Mouse (Mus musculus) adrenal gland (tissue): ENCODE measurements at regions not wholly inside any gene's neighbourhood (a gene's known extent, or its start where the extent isn't known, plus 50 kb on each side); places are given as distances from the start of the nearest gene placed in this dataset.

Experiments
- intact Hi-C: fragments of 180-260 bp; cut with DNase I; formaldehyde crosslinking; loops from one replicate; pipeline ENCODE4 v1.15.1; 2025

DNA sequence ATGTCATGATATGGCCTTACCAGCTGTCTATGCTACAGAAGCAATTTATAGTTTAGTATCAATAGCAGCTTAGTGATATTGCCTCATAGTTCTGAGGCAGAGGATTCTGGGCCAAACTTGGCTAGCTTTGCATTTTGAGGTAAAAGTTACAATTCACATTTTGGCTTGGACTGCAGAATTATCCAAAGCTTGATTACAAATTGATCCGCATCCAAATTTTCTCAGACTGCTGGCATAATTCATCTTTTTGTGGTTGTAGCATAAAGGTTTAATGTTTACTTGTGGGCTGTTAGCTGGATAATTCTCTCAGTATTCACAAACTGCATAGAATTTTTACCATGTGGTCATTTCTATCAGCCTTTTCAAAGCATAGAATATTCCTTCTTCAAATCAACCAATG, 589.9 kb upstream of the Pdcd1 start:
- intact Hi-C loops = loop anchor here (10.0 kb wide), 1 partner anchor 493 kb away; no protein-coding TSS in a partner anchor

DNA sequence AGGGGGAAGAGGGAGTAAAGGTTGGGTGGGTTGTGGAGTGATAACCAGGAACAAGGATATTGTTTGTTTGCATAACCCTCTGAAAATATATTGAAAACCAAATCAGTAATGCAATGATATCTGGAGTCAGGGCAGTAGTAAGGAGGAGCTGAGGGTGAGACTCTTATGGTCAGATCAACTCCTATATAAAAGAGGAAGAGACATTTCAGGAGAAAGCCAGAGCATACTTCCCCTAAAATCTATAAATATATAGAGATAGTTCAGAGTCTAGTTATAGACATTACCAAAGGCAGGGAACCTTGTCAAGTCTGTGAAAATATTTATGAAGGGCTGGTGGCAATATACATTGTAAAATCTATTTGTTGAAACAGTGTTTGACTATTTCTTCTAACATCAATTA, 605.9 kb upstream of the Pdcd1 start:
- intact Hi-C loops = no loop called here

DNA sequence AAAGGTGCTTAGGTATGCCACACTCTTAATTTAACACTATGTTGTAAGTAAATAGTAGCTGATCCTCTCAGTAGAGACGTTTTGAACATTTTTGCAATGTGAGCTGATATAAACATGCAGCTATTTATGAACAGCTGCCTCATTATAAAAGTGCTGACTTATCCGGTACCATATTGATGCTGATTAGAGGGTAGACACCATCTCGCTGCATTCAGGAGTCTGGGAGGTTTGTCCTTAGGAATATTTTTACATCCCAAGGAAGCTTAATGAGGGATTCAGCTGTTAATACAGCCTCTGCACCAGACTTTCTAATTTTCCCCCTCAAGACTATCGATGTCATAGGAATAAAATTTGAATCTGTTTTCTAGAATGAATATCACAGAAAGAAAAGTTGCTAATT, 619.3 kb upstream of the Pdcd1 start:
- intact Hi-C loops = no loop called here

DNA sequence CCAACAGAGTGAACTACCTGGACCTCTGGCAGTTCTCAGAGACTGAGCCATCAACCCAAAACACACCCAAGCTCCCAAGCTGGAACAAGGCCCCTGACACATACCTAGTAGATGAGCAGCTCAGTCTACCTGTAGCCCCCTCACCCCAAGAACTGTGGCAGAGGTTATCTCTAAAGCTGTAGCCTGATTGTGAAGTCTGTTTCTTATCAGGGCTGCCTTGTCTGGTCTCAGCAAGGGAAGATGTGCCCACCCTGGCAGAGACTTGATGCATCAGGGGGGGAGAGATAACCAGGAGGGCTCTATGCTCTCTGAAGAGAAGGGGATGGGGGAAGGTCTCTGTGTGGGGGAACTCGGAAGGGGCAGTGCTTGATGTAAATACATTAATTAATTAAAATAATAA, 612.9 kb upstream of the Fam174a start:
- intact Hi-C loops = no loop called here

DNA sequence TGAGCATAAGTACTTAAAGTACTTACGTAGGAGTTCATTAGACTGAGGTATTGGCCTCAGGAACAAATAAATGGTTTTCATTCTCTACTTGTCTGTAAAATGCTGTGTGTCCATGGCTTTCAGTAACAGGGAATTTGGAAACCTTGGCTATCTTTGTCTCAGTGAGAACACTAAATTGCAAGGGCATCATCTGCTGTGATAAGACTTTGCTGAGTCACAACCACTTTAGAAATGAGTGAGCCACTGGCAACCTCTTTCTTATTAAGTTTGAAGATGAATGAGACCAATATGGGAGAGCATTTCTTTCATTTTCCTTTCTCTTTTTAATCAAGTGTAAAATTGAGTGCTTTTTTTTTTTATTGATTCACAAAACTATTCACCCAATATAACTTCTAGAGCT, 611.7 kb upstream of the Fam174a start:
- intact Hi-C loops = no loop called here

DNA sequence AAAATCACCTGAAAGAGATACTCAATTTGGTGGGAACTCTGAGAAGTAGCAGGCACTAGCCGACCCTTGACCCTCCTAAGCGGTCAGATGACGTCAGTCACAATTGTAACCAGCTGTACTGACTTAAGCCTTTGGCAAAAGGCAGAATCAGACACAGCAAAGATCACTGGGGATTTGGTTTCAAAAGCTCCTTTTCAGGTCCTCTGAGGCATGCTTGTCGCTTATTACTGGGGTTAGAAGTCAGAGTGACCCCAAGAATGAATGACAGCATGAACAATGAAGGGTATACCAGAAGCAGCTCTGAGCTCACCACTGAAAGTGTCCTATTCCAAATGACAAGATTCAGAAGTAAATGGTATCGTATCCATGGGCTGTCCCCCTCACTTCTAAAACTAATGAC, 600.6 kb upstream of the Fam174a start:
- intact Hi-C loops = no loop called here

DNA sequence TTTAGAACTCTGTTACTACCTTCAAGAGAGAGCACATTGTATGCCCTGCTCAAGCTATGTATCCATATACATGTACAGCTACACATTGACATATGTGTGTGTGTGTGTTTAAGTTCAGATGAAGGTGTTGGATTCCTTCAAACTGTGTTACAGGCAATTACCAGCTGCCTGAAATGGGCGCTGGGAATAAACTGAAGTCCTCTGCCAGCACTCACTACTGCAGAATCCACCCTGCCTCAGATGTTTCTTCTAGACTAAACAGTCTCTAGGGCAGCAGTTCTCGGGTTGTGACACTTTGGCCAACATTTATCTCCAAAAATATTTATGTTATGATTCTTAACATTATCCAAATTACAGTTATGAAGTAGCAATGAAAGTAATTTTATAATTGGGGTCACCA, 595.7 kb upstream of the Fam174a start:
- intact Hi-C loops = no loop called here

DNA sequence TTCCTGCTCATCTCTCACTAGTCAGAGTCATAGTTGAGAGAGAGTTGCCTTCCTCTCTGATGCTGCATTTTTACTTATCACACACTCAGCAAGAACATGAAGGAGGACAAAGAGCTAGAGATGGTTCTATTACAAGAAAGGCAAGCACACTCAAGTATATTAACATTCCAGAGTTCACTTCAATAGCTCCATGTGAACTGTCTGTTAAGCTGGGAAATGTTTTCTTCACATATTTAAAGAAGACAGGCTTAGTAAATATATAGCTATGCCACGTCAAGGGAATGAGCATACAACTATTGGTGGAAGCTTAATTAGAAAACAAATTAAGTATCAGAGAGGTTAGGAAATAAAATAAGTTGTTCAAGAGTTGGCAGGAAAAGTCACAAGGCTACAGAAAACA, 559.9 kb upstream of the Fam174a start:
- intact Hi-C loops = no loop called here

DNA sequence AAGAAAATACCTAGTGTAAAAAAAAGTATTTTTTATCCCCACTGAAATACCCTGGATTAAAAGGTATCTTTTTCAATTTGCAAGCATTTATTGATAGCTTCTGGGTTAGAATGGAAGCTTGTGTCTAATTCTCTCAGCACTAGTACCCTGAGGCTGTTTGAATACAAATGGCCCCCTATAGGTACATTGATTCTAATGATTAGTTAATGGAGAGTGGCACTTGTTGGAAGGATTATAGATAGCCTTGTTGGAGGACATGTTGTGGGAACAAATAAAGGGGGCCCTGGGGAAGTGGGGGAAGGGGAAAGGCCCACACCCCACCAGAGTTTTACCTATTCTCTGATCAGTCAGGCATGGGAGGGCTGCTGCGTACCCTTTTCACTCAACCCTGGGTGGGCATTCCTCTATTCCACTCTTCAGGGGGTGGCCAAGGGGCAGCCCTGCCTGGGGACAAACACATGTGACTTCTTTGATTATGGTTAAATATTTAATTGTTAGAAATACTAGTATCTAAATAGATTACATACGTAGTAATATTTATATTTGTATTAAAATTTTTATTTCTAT, 524.3 kb upstream of the Fam174a start:
- intact Hi-C loops = no loop called here

DNA sequence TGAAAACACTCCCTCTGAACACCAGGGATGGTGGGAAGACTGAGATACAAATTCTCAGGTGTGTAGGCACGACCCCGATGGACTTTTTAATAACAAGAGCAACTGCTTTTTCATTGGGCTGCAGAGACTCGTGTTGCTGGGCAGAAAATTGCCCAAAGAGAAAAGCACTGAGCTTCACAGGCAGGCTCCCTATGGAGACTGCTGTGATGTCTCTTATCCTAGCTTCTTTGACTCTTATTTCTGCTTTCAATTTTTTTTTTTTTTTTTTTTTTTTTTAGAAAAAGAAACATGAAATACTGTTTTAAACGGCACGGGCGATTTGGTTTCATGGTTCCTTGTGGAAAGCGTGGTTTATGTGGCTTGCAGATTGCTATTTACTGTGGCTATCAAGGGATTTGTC, 522.8 kb upstream of the Fam174a start:
- intact Hi-C loops = no loop called here

DNA sequence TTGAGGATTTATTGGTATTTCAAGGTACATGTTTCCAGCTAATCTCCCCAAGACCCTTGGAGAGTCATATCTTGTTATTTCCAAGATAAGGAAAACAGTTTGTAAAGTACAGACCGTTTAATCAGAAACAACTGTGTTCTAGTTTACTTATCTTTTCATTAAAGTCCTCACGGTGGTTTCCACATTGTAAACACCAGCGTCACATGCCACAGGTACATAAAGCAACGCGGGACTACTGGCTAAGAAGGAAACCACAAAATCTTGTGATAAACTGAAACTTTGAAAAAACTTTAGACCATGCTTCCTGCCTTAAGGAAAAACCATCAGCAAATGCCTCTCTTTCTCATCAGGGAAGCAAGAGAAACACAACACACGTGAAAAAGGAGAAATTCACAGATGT, 522.4 kb upstream of the Fam174a start:
- intact Hi-C loops = no loop called here

DNA sequence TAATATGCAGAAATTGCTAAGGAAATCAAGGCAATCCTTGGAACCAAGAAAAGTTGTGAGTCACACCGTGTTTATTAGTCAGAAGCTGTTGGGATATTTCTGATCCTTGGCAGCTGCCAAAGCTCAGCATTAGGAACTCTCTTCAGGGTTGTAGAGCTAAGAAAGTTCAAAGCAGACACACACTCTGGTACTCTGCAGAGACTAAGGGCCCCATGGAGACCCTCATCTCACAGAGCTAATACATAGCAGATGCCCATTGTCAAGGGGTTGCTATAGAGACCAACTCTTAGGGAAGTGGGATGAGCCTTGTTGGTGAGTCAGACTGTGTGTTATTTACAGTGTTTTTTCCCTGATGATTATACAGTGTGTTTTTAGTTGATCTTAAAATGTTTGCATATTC, 517.4 kb upstream of the Fam174a start:
- intact Hi-C loops = no loop called here

DNA sequence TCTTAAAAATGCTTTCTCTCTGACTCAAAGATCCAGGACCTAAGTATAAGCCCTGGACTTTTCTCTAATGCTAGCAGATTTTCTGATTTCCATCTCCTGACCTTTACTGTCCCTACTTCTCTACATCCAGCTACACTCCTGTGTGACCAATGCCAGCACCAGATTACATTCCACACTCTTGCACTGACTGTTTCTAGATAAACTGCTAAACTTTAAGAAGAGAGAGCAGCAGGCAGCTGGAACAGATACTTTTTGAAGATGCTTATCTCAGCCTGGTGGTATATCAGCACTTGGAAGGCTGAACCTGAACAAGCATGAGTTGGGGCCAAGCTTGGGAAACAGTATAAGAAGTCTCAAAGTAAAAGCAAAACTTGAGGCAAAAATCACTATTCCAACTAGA, 509.7 kb upstream of the Fam174a start:
- intact Hi-C loops = no loop called here

DNA sequence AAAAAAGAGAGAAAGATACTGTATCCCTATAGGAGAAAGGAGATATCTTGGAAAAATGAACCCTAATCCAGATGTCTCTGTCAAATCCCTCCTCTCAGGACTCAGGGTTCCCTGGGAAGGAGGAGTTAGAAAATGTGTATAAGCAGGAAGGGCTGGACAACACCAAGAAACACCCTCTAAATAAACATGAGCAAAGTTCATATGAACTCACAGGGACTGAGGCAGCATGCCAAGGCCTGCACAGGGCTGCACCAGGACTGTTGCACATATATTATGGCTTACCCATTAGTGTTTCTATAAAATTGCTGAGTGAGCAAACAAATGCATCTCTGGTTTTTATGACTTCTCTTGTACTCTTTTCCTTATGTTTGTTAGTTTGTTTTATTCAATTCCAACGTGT, 508.5 kb upstream of the Fam174a start:
- intact Hi-C loops = no loop called here

DNA sequence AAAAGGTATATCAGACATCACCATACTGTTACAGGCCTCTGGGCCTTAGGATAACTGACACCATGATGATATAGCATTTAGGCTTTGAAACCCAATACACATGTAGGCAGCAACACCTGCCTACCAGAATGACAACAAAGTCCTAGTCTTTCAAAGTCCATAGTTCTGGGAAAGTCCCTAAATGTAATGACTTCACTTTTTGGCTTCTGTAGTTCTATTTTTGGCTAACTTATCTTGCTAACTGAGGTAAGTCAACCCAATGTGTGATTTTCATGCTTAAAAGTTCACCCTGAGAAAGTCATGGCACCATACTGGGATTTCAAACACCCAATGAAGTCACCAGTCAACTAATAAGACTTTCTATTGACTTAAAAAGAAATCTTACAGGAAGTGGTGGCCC, 485.8 kb upstream of the Fam174a start:
- intact Hi-C loops = no loop called here

DNA sequence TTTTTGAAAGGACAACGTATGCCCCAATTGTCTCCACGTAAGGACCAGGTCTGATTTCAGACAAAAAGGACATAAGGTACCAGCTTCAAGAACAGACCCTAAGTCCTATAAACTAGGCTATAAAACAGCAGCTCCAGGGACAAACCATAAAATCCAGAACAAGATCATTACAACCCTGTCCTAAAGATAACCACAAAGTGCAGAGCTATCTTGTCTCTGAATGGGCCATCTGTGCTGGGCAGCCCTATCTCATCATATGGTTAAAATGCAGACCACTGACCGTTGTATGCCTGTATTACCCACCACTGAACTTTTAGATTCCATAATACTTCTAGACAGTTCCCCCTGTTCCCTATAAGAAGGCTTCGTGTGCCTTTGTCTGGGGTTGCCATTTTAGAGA, 477.4 kb upstream of the Fam174a start:
- intact Hi-C loops = no loop called here

DNA sequence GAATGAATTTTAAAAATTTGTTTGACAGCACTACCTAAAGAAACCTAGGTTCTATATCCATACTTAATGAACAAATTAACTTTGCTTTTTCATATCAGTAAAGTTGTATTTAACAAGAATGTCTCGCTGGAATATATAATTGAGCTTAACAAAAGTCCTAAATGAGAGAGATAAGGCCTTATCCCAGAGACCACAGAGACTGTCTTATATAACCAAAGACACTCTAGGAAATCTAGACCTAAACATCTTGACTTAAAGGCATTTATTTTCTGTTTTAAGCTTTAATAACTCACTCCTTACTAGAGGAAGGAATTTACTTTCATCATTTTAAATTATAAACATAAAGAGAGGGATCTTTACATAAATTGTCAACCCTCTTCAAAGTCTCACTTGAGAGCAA, 461.9 kb upstream of the Fam174a start:
- intact Hi-C loops = no loop called here

DNA sequence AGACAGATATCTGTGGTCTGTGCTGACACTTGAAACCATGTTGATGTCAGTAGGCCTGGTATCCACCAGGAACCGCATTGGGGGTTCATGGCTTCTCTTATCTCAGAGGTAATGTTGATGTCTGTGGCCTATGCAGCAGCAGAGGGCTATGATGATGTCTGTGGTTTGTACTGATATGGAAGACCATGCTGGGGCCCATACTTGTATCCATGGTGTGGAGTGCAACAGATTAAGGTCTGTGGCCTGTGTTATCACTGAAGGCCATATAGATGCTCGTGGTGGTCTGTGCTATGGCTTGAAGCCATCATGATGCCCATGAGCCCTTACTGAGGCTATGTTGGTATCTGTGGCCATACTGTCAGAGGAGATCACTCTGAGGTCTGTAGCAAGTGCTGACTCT, 455.0 kb upstream of the Fam174a start:
- intact Hi-C loops = no loop called here

DNA sequence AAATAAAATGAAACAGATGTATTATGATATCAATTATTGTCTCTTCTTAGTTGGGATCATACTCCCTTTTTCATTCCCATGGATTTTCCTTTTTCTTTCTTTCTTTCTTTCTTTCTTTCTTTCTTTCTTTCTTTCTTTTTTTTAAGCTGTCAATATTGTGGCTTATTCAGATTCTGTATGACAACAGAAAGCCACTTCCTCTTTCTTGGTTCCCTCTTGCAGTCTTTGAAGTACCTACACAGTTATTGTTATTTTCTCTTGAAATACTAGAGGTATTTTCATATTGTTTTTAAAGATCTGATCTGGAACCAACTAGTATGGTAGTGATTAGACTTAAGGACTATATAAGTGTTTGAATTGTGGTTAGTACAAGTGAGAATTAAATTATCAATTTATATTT, 444.6 kb upstream of the Fam174a start:
- intact Hi-C loops = no loop called here

DNA sequence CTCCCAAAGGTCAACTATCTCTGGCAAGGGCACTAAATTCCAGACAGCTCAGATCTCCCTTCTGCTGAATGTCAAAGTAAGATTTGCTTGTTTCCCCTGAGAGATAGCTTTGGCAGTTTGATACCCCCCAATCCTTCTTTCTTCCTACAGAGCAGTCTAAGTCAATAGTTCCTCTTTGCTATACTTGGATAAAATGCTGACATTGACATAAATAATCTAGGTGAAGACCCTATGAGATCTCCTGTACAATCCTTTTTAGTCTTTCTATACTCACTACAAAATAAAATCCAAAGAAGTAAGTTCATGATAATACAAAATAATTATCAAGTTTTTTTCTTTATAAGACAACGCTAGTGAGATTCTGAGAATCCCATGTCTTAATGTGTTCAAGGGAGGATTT, 432.9 kb upstream of the Fam174a start:
- intact Hi-C loops = no loop called here

DNA sequence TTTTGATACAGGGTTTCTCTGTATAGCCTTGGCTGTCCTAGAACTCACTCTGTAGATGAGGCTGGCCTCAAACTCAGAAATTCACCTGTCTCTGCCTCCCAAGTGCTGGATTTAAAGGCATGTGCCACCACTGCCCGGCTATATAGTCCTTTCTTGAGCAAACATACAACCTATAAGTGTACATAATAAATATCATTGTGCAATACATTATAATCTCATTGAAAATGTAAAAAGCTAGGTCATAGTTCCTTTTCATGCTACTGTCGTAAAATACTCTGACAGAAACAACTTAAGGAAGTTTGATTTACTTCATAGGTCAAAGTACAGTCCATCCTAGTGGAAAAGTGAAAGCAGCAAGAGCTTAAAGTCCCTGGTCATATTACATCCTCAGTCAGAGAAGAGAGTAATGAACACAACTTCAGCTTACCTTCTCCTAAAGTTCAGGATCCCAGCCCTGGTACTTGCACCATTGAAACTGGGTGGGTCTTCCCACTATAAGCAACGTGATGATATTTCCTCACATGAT, 408.4 kb upstream of the Fam174a start:
- intact Hi-C loops = no loop called here

DNA sequence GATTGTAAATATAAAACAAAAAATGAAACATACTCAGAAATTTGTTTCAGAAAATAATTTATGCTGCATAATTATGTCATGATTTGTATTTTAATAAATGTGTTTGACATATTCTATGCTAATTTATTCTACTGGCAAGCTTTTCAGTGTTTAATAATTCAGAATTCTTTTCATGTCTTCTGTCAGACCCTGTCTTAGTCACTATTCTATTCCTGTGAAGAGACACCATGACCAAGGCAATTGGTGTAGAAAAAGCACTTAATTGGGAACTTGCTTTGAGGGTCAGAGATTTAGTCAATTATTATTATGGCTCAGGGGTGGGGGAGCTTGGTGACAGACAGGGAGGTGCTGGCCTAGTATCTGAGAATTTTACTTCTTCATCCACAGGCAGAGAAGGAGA, 402.6 kb upstream of the Fam174a start:
- intact Hi-C loops = no loop called here
